Mouse (Mus musculus) megakaryocyte-erythroid progenitor cell, adult 5 weeks (primary cell): ENCODE data around the gene Cdadc1. TPM values are rescaled to one million over a fixed set of nuclear protein-coding genes. Genes with fewer than 3 reads are reported as not detected.

Experiments
- polyA plus RNA-seq: library from polyadenylated mRNA; stranded (reverse); fragments of >175 nt; gene quantifications from 2 replicates; pipeline ENCODE4 v1.2.3, GENCODE M21; 2012

Gene Cdadc1
- 35.6 and 57.1 TPM in 2 replicates for polyA plus RNA-seq

DNA sequence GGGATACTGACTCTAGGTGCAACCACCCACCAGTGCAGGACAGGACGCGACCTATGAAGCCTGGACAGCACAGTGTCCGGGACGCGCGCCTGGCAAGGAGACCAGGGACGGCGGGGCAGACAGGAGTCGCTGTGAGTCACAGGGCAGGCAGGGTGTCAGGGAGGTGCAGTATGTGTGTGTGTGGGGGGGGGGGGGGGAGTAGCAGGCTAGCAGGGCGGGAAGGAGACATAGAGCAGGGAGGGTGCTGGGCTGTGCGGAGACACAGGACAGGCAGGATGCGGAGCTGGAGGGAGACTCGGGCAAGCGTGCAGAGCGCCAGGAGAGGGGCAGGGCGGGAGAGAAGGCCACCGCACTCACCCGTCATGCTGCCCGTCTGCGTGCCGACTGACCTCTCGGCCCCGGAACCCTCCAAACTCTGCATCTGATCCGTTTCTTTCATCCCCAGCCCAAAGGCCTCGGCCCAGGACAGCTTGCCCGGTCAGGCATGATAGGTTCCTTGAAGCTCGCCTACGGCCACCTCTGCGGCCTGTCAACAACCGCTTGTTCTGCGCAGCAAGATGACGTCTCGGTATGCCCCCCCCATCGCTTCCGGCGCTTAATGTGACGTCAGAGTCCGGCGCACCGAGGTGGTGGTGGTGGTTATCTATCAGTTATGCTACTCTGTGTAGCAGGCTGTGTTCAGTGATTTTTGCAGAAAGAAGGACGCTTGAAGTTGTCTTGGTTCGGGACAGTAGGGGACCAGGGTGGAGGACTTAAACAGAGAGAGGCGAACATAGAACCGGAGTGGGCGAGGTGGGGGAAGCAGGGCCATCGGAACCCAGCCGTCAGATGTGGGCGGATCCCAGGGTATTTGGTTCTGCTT lies at the start of gene Cdadc1:
Cdadc1 (minus strand) TSS at position 562 of the 862 bp plus-strand sequence.

DNA sequence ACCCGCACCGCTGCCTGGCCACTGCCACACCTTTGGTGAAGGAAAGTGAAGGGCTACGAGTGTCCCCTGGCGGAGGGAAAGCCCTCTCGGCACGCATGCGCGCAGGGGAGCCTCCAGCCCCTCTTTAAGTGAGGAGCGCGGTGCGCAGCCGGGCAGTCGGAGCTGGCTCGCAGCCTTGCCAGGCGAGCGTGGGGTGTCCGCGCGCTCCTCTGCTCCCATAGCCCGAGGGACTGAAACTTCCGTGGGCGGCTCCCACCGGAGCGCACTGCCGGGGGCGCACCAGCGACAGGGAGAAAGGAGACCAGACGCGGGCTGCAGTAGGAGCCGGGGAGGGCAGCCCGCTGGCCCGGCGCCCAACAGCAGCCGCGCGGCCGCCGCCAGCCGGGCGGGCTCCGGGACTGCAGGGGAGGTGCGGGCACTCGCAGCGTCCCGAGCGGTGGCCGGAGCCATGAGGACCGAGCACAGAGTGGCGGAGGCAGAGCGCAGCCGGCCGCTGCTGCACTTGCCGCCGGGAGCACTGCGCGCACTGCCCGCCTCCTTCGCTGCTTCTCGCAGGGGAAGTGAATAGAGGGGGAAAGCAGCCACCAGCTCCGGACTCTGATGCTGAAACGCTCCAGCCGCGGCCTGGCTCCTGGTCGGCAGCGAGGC lies 27.5 kb upstream of the Cdadc1 start, which contains the start of gene Shisa2:
Shisa2 (plus strand) TSS at position 151 of the 648 bp plus-strand sequence.

Other genes with a start within 250 kb of the Cdadc1 start
- 0.28 and 0.30 TPM in 2 replicates for gene Phf11d, start 232.5 kb downstream of the Cdadc1 start, polyA plus RNA-seq
- 0.05 and 0.10 TPM in 2 replicates for gene Phf11c, start 202.6 kb downstream of the Cdadc1 start, polyA plus RNA-seq
- 6.3 and 10.0 TPM in 2 replicates for gene Setdb2, start 157.1 kb downstream of the Cdadc1 start, polyA plus RNA-seq
- gene Cab39l, start 157.0 kb downstream of the Cdadc1 start, polyA plus RNA-seq = 1.4 and 2.2 TPM in 2 replicates
- gene Shisa2, start 27.3 kb upstream of the Cdadc1 start, polyA plus RNA-seq = 1.2 and 1.4 TPM in 2 replicates